Mouse (Mus musculus) G1E (cell line): ENCODE results near the gene Abt1.

Experiments used
- CTCF ChIP-seq: IDR thresholded peaks from 2 replicates; pipeline ENCODE4 v1.5.1; 2012; ENCODE audit warnings: low read depth, low read length, inconsistent platforms, mixed read lengths
- GATA1 ChIP-seq: IDR thresholded peaks from 2 replicates; pipeline ENCODE4 v1.6.1; 2012; ENCODE audit warnings: borderline replicate concordance, low read length, inconsistent platforms, mixed read lengths
- TAL1 ChIP-seq: conservative IDR thresholded peaks from 2 replicates; pipeline ENCODE4 v1.6.1; 2012; ENCODE audit warnings: low read depth, low read length, inconsistent platforms, mixed read lengths

GRCm38 (mm10) chr13:23435241-23435640, 11.6 kb upstream of the Abt1 start:
- TF ChIP-seq CTCF, result no peak
- no peak for TF ChIP-seq GATA1
- no peak for TF ChIP-seq TAL1
